Mouse (Mus musculus) embryo, embryonic 11.5 days (tissue): ENCODE data around the gene B230307C23Rik.
"Not testable (repeated sequence)": the region's sequence is repeated elsewhere in the genome, so short reads cannot be mapped to it uniquely, and the experiment has no call there.

Source experiments
- DNase-seq: peaks from one replicate; pipeline ENCODE4 v3.0.0-alpha.2; 2012; ENCODE audit warnings: low read depth, low spot score

Gene B230307C23Rik

GRCm38 (mm10) chr16:97996616-97997382, at the start of gene B230307C23Rik:
TSS of gene B230307C23Rik (plus strand) at chr16:97997315.
- DNase-seq = peak; percentile 78

GRCm38 (mm10) chr16:97948836-97949235, 48.3 kb upstream of the B230307C23Rik start:
- DNase-seq = no peak

- DNase-seq = no peak
Measured at GRCm38 (mm10) chr16:97950061-97950460, 47.1 kb upstream of the B230307C23Rik start.

GRCm38 (mm10) chr16:97952371-97952770, 44.7 kb upstream of the B230307C23Rik start:
- DNase-seq = no peak

- no peak for DNase-seq
Measured at GRCm38 (mm10) chr16:97952801-97953200, 44.3 kb upstream of the B230307C23Rik start.

GRCm38 (mm10) chr16:97953300-97953699, 43.8 kb upstream of the B230307C23Rik start:
- DNase-seq = no peak

- no peak for DNase-seq
Measured at GRCm38 (mm10) chr16:97956011-97956410, 41.1 kb upstream of the B230307C23Rik start.

GRCm38 (mm10) chr16:97957626-97958025, 39.5 kb upstream of the B230307C23Rik start:
- no peak for DNase-seq

- DNase-seq = no peak
Measured at GRCm38 (mm10) chr16:97958401-97958973, 38.6 kb upstream of the B230307C23Rik start.

GRCm38 (mm10) chr16:97960348-97960747, 36.8 kb upstream of the B230307C23Rik start:
- DNase-seq = no peak

- no peak for DNase-seq
Measured at GRCm38 (mm10) chr16:97961381-97962150, 35.5 kb upstream of the B230307C23Rik start.

- peak; percentile 94 for DNase-seq
Measured at GRCm38 (mm10) chr16:97962151-97962948, 34.8 kb upstream of the B230307C23Rik start, which contains the start of the genes C2cd2 and Zbtb21. TSS of gene C2cd2 (minus strand) at chr16:97962598. TSS of gene Zbtb21 (minus strand) at chr16:97962622.

- DNase-seq = no peak
Measured at GRCm38 (mm10) chr16:97963956-97964540, 33.1 kb upstream of the B230307C23Rik start.

- DNase-seq = no peak
Measured at GRCm38 (mm10) chr16:97977277-97977676, 19.8 kb upstream of the B230307C23Rik start.

- DNase-seq = no peak
Measured at GRCm38 (mm10) chr16:97977722-97978121, 19.4 kb upstream of the B230307C23Rik start.

- DNase-seq = no peak
Measured at GRCm38 (mm10) chr16:97981362-97981761, 15.8 kb upstream of the B230307C23Rik start.

- no peak for DNase-seq
Measured at GRCm38 (mm10) chr16:97984589-97984988, 12.5 kb upstream of the B230307C23Rik start.

GRCm38 (mm10) chr16:97991517-97991916, 5.6 kb upstream of the B230307C23Rik start:
- no peak for DNase-seq

GRCm38 (mm10) chr16:97992477-97992876, 4.6 kb upstream of the B230307C23Rik start:
- not testable (repeated sequence) for DNase-seq

GRCm38 (mm10) chr16:97995849-97996615, 1.1 kb upstream of the B230307C23Rik start:
- no peak for DNase-seq
